In genomic region chr12:69501346-69501730, GRCm38 (mm10) we compare ENCODE assay signal across 8 mouse cellular contexts.
DNase-seq lines count a peak whose midpoint lies in the region; ATAC-seq and TF ChIP-seq lines count a peak whose summit lies in the region.

No protein-coding gene starts in this region.

- peak overlapping the region; percentile 57 for H3K4me2 ChIP-seq in lung, embryonic 14.5 days
- H3K4me2 ChIP-seq in forebrain, embryonic 15.5 days (replicated peaks) = no peak overlapping the region
- peak overlapping the region; percentile 49; the same call in 1 of the 2 replicates for H3K4me2 ChIP-seq in intestine, postnatal 0 days (replicated peaks; ENCODE audit: low read depth)

- peaks cover 39% of the 10 kb centered on the region for H3K4me1 ChIP-seq in lung, embryonic 14.5 days (ENCODE audit: insufficient read depth)
- H3K4me1 ChIP-seq in lung, adult 2 months (ENCODE audit: control insufficient read depth, insufficient read depth, low read length) = peaks cover 20% of the 10 kb centered on the region
- peaks cover 35% of the 10 kb centered on the region for H3K4me1 ChIP-seq in forebrain, embryonic 15.5 days
- peaks cover 15% of the 10 kb centered on the region for H3K4me1 ChIP-seq in intestine, postnatal 0 days (replicated peaks; ENCODE audit: control insufficient read depth, insufficient read depth, low read length)
- H3K4me1 ChIP-seq in olfactory bulb, adult 2 months (ENCODE audit: control insufficient read depth, insufficient read depth, low read length) = peaks cover 22% of the 10 kb centered on the region

- H3K4me3 ChIP-seq in lung, embryonic 14.5 days (ENCODE audit: low read depth, low read length) = 0 out of 2 replicates have a peak overlapping the region, but pooled peaks have one; percentile 13
- H3K4me3 ChIP-seq in lung, adult 2 months (replicated peaks; ENCODE audit: extremely low read depth, low read depth, low read length) = no peak overlapping the region
- no peak overlapping the region for H3K4me3 ChIP-seq in forebrain, embryonic 15.5 days
- no peak overlapping the region for H3K4me3 ChIP-seq in intestine, postnatal 0 days (ENCODE audit: low read depth, low read length)
- H3K4me3 ChIP-seq in olfactory bulb, adult 2 months (ENCODE audit: insufficient read depth, low read depth, low read length) = no peak overlapping the region

- peak; percentile 3; the same call in 1 of the 2 replicates for ATAC-seq in lung, embryonic 14.5 days (ENCODE audit: insufficient read depth)
- peak; percentile 5; the same call in 1 of the 2 replicates for ATAC-seq in forebrain, embryonic 15.5 days (replicated peaks)
- no peak for ATAC-seq in intestine, postnatal 0 days

- H3K36me3 ChIP-seq in lung, embryonic 14.5 days (ENCODE audit: insufficient read depth) = no peaks in the 10 kb centered on the region
- H3K36me3 ChIP-seq in forebrain, embryonic 15.5 days = no peaks in the 10 kb centered on the region
- H3K36me3 ChIP-seq in intestine, postnatal 0 days (ENCODE audit: control insufficient read depth, insufficient read depth) = no peaks in the 10 kb centered on the region

- WGBS in lung, embryonic 14.5 days = 27% methylated on average over 2 of the region's 2 CpGs
- WGBS in lung, adult 2 months = 14% methylated on average over 2 of the region's 2 CpGs
- WGBS in forebrain, embryonic 15.5 days = 31% methylated on average over 2 of the region's 2 CpGs
- WGBS in intestine, postnatal 0 days = 52% methylated on average over 2 of the region's 2 CpGs
- 29% methylated on average over 2 of the region's 2 CpGs for WGBS in olfactory bulb, adult 2 months

- TF ChIP-seq CTCF in lung, embryonic 14.5 days (IDR thresholded peaks at IDR 0.05; ENCODE audit: low read depth) = no peak
- no peak for TF ChIP-seq CTCF in lung, adult 2 months (IDR thresholded peaks at IDR 0.05; ENCODE audit: insufficient read depth, low read length)
- no peak for TF ChIP-seq CTCF in intestine, postnatal 0 days (IDR thresholded peaks at IDR 0.05; ENCODE audit: low read depth)
- TF ChIP-seq CTCF in olfactory bulb, adult 2 months (IDR thresholded peaks at IDR 0.05; ENCODE audit: insufficient read depth, low read depth, low read length) = no peak

- no peak for TF ChIP-seq POLR2A in lung, adult 2 months (IDR thresholded peaks at IDR 0.05; ENCODE audit: borderline replicate concordance, extremely low read depth, low read depth, low read length)
- no peak for TF ChIP-seq POLR2A in olfactory bulb, adult 2 months (IDR thresholded peaks at IDR 0.05; ENCODE audit: insufficient read depth, low read depth, low read length)

- no peaks in the 10 kb centered on the region for H3K27me3 ChIP-seq in lung, embryonic 14.5 days (ENCODE audit: insufficient read depth, low read length)
- H3K27me3 ChIP-seq in forebrain, embryonic 15.5 days = no peaks in the 10 kb centered on the region
- no peaks in the 10 kb centered on the region for H3K27me3 ChIP-seq in intestine, postnatal 0 days (replicated peaks; ENCODE audit: control insufficient read depth, insufficient read depth, low read length)

- no peak overlapping the region for H3K9ac ChIP-seq in lung, embryonic 14.5 days
- no peak overlapping the region for H3K9ac ChIP-seq in forebrain, embryonic 15.5 days (replicated peaks)
- no peak overlapping the region for H3K9ac ChIP-seq in intestine, postnatal 0 days (ENCODE audit: low read depth, low read length)

- intact Hi-C loops in gastrocnemius, postnatal 36 days (cut with DNase I) = no loop called here

- H3K9me3 ChIP-seq in lung, embryonic 14.5 days (ENCODE audit: low read depth, low read length) = no peaks in the 10 kb centered on the region
- H3K9me3 ChIP-seq in forebrain, embryonic 15.5 days = no peaks in the 10 kb centered on the region
- H3K9me3 ChIP-seq in intestine, postnatal 0 days (ENCODE audit: control insufficient read depth) = no peaks in the 10 kb centered on the region

- H3K27ac ChIP-seq in lung, embryonic 14.5 days (ENCODE audit: low read depth) = peak overlapping the region; percentile 99
- peak overlapping the region; percentile 86 for H3K27ac ChIP-seq in forebrain, embryonic 15.5 days (replicated peaks)
- 0 out of 2 replicates have a peak overlapping the region, but pooled peaks have one; percentile 63 for H3K27ac ChIP-seq in intestine, postnatal 0 days (ENCODE audit: low read depth, low read length)
- 0 out of 2 replicates have a peak overlapping the region, but pooled peaks have one; percentile 18 for H3K27ac ChIP-seq in olfactory bulb, adult 2 months (ENCODE audit: insufficient read depth, low read depth, low read length)

- no peak for DNase-seq in lung, embryonic 14.5 days
- DNase-seq in lung, adult 2 months = no peak
- DNase-seq in layer of hippocampus, adult 9-10 months (ENCODE audit: low spot score) = no peak
- no peak for DNase-seq in embryo, embryonic 10 days (ENCODE audit: low spot score)
- DNase-seq in gastrocnemius, postnatal 36 days = no peak

Comparison
In these comparisons a context has a peak if more than half of its experiments do, and no peak if none do; other contexts are left out.
1. H3K27ac ChIP-seq: peak in every context shown above with its lines; median percentile 99 in lung, embryonic 14.5 days; 86 in forebrain, embryonic 15.5 days; 63 in intestine, postnatal 0 days; 18 in olfactory bulb, adult 2 months.